Mouse (Mus musculus) heart, embryonic 14.5 days (tissue): ENCODE data around the gene S100a10. TPM values are rescaled to one million over a fixed set of nuclear protein-coding genes. Genes with fewer than 3 reads are reported as not detected.
A peak's percentile ranks its signal among the peaks of the same experiment; 100 is the strongest.

Experiments
- ATAC-seq: fragments of 200-750 bp; cut with Nextera tagmentation; 2 replicates; pipeline ENCODE4 v1.8.0; 2017; ENCODE audit warnings: low read depth, moderate TSS enrichment; ENCODE audit not compliant: insufficient number of reproducible peaks, insufficient read depth, low FRiP score
- H3K27ac ChIP-seq, 2 experiments: fragments of 200-500 bp in 1 of 2; fragments of 300-500 bp in 1 of 2; sonication (generic) in 1 of 2; replicated peaks in 1 of 2; 2 replicates each; pipeline ENCODE4 v1.5.1; 2012 to 2014; ENCODE audit warnings: low read depth in 2 of 2, low read length in 2 of 2, control low read depth in 1 of 2, mild to moderate bottlenecking in 1 of 2, mixed read lengths in 1 of 2; ENCODE audit not compliant: control insufficient read depth in 1 of 2, insufficient read depth in 1 of 2
- H3K27me3 ChIP-seq: fragments of 300-500 bp; sonication (generic); 2 replicates; pipeline ENCODE4 v1.6.1; 2014; ENCODE audit warnings: mild to moderate bottlenecking, low read length, control low read depth; ENCODE audit not compliant: control insufficient read depth, insufficient read depth
- H3K36me3 ChIP-seq: fragments of 300-500 bp; sonication (generic); 2 replicates; pipeline ENCODE4 v1.6.1; 2014; ENCODE audit warnings: mild to moderate bottlenecking, control low read depth, low read length, mixed read lengths; ENCODE audit not compliant: control insufficient read depth, insufficient read depth
- H3K4me1 ChIP-seq, 2 experiments: fragments of 200-500 bp in 1 of 2; fragments of 300-500 bp in 1 of 2; sonication (generic) in 1 of 2; 2 replicates each; pipeline ENCODE4 v1.6.1; 2012 to 2014; ENCODE audit warnings: low read length in 2 of 2, control low read depth in 1 of 2, mixed read lengths in 1 of 2; ENCODE audit not compliant: control insufficient read depth in 2 of 2, insufficient read depth in 2 of 2
- H3K4me2 ChIP-seq: fragments of 300-500 bp; sonication (generic); 2 replicates; pipeline ENCODE4 v1.6.1; 2014; ENCODE audit warnings: mild to moderate bottlenecking, low read length
- H3K4me3 ChIP-seq, 2 experiments: fragments of 200-500 bp in 1 of 2; fragments of 300-500 bp in 1 of 2; sonication (generic) in 1 of 2; 2 replicates each; pipeline ENCODE4 v1.5.1; 2012 to 2014; ENCODE audit warnings: low read length in 2 of 2, mild to moderate bottlenecking in 2 of 2, control low read depth in 1 of 2, low read depth in 1 of 2, moderate library complexity in 1 of 2; ENCODE audit not compliant: control insufficient read depth in 1 of 2, insufficient read depth in 1 of 2
- H3K9ac ChIP-seq: fragments of 300-500 bp; sonication (generic); 2 replicates; pipeline ENCODE4 v1.6.1; 2014; ENCODE audit warnings: mild to moderate bottlenecking, low read length
- H3K9me3 ChIP-seq: fragments of 300-500 bp; sonication (generic); 2 replicates; pipeline ENCODE4 v1.6.1; 2016; ENCODE audit warnings: low read length, control low read depth; ENCODE audit not compliant: control insufficient read depth
- WGBS: fragments of 180-500 bp; shearing (Covaris S2); extraction: QIAGEN DNeasy Blood & Tissue Kit; methylation state at CpG from one replicate; pipeline ENCODE4 v1.1.7; 2014; 5-methylcytosine and 5-hydroxymethylcytosine counted together
- polyA plus RNA-seq: library from polyadenylated mRNA; unstranded; fragments of >200 nt; fragmentation: Nextera tagmentation; extraction: Ambion mirVana; gene quantifications from 2 replicates; pipeline ENCODE4 v1.2.1, GENCODE M21; 2014

The S100a10 gene
- 211 and 238 TPM in 2 replicates for polyA plus RNA-seq

DNA sequence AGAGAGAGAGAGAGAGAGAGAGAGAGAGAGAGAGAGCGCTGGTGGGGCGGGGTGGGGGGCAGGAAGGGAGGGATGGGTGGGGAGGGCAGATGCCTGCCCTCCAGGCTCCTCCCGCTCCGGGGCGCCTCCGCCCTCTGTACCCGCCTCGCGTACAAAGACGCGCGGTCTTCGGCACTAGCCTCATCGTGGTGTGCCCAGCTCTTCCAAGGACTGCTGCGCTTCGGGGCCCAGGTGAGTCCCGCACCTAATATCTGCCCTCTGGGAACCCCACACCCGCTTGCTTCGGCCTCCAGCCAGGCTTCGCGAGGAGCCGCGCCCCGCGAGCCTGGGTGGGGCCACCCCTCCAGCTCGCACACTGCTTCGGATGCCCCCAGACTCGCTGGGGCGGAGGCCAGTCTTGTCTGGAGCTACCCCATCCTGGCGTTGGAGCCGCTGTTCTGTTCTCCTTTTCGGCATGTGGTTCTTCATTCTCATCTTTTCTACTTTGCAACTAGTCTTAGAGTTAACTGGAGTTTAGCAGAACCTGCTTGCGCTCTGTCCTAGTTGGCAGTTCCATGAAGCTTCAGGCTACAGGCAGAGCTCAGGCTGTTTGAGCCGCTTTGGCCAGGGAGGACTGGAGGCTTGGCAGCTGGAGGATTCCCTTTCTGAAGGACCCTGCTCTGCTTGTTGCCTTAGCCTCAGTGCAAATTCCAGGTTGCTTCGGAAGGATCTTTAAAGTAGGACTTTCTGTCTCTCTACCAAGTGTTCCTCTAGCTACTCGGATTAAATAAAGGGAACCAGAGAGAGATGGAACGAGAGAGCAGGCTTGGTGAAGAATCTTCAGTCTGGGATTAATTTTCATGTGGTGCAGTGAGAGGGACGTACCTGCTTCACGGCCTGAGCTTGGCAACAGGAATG lies at the start of gene S100a10:
TSS of gene S100a10 (plus strand) at position 100 of the 897 bp plus-strand sequence.
- WGBS: 1% methylated on average over 33 of the region's 39 CpGs
- ATAC-seq: peak; percentile 71

DNA sequence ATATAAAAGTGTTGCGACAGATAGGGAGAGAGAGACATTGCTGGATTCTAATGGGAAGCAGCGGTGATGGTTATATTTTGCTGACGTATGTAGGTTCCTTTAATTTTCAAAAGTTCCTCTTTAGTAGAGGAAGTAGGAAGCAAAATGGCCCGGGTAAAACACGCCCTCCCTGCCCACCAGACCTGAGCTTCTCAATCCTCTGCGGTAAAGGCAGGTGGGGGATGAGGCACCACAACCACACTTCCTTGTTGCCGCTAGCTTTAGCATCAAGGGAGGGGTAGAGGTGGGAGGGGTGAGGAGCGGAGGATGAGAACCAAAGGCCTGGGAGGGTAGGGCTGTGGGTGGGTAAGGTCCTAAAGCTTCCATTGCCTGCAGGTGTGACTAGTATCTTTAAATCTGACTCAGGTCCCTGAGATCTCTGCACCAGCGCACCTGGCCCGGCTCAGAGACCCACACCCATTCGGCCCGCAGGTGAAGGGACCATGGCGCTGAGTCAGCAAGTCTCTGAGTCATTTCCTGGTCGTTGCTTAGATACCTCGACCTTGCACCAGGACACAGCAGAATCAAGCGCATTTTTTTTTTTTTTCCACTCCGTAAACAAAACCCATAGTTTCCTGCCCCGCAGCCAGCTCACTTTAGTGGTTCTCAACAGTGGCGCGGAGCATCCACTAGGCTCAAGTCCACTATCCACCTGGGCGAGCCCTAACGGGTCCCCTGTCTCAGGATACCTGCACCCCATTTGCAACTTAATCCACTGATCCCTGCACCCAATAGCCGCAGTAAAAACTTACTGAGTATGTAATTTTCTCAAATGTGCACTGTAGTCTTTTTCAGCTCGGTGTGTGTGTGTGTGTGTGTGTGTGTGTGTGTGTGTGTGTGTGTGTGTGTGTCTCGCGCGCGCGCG lies 48.7 kb upstream of the S100a10 start:
- peak overlapping the region; percentile 44 for H3K4me2 ChIP-seq
- H3K9me3 ChIP-seq: no peaks in the 10 kb centered on the region
- H3K36me3 ChIP-seq: no peaks in the 10 kb centered on the region
- no peak overlapping the region for H3K4me3 ChIP-seq
- H3K27me3 ChIP-seq: no peaks in the 10 kb centered on the region
- ATAC-seq: no peak
- no peak overlapping the region for H3K9ac ChIP-seq
- no peak overlapping the region for H3K27ac ChIP-seq
- H3K4me1 ChIP-seq: no peaks in the 10 kb centered on the region; a peak in 1 of 4 replicates
- WGBS: 34% methylated on average over 30 of the region's 30 CpGs

More for the DNA sequence above, at the start of gene S100a10:
- Histone ChIP-seq H3K36me3 (0 out of 2 replicates have a peak, but pooled peaks cover 3% of the 10 kb centered on the region), H3K27me3 (no peaks in the 10 kb centered on the region), H3K9me3 (no peaks in the 10 kb centered on the region), H3K4me1 (peaks cover 7 to 30% of the 10 kb centered on the region in 2 experiments; a peak in 3 of 4 replicates), H3K4me3 (peak within 1 kb of the TSS; percentile 72 to 84), H3K4me2 (peak within 1 kb of the TSS; percentile 90), H3K27ac (peak within 1 kb of the TSS; percentile 78 to 82), H3K9ac (peak within 1 kb of the TSS; percentile 83)

DNA sequence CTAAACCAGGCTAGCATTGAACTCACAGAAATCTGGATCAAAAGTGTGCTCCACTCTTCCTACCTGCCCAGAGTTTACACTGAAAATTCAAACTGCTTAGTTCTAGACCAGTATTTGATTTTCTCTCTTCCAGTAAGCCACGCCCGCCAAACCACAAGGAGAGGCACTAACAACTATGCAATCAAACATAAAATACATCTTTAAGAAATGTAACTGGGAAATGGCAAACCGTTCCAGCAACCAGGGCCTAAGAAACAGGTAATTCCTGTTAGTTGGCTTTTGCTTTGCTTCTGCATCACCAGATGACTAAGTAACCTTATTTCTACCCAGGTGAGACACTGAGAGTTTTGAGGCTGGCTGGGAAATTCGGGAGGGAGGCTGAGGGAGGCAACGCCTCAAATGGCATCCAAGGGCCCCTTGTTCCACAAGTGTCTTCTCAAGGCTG lies 48.0 kb upstream of the S100a10 start:
- no peak overlapping the region for H3K27ac ChIP-seq
- no peaks in the 10 kb centered on the region for H3K27me3 ChIP-seq
- 68% methylated on average over 5 of the region's 5 CpGs for WGBS
- no peaks in the 10 kb centered on the region for H3K36me3 ChIP-seq
- no peaks in the 10 kb centered on the region for H3K9me3 ChIP-seq
- ATAC-seq: no peak
- no peak overlapping the region; the same call in 1 of the 2 replicates for H3K4me2 ChIP-seq
- no peak overlapping the region for H3K4me3 ChIP-seq
- no peaks in the 10 kb centered on the region; a peak in 1 of 4 replicates for H3K4me1 ChIP-seq
- H3K9ac ChIP-seq: no peak overlapping the region

DNA sequence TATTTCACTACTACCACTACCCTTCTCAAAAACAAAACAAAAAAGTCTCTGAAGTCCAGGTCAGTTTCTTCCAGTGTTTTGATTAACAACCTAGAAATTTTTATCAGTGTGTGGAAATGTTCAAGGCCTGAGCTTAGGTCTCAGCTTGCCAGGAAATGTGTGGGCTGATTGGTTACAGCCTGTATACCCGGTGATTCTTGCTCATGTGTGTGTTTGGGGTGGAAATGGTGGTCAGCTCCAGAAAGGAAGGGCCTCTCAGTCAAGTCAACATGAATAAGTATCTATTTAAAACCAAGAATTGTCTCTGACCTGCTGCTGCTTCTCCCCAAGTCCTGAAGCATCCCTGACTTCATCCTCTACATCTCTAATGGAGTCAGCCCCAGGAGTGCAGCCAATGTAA lies 45.6 kb upstream of the S100a10 start:
- Histone ChIP-seq H3K9me3 (no peaks in the 10 kb centered on the region), H3K4me2 (no peak overlapping the region), H3K9ac (no peak overlapping the region), H3K36me3 (no peaks in the 10 kb centered on the region), H3K4me3 (no peak overlapping the region), H3K4me1 (no peaks in the 10 kb centered on the region; a peak in 1 of 4 replicates), H3K27me3 (no peaks in the 10 kb centered on the region), H3K27ac (no peak overlapping the region)
- 41% methylated on average over 1 of the region's 1 CpGs for WGBS
- no peak for ATAC-seq

DNA sequence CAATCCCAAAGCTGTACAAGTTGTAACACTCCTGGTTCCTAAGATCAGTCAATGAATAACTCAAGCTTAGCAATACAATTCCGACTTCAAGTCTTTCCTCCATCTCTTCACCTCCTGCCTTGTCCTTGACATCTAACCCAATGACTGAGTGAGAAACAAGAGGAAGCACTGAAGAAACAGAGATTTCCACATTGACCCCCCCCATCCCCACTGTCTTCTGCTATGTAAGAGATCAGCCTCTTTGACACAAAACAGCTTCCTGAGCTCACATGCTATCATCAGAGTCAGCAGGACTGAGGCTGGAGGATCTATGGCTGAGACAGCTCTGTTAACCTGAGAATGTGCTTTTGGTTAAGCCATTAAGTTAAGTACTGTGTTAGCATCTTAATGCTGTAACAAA lies 43.8 kb upstream of the S100a10 start:
- H3K4me1 ChIP-seq: no peaks in the 10 kb centered on the region; a peak in 1 of 4 replicates
- no peaks in the 10 kb centered on the region for H3K9me3 ChIP-seq
- H3K4me2 ChIP-seq: no peak overlapping the region
- no peak for ATAC-seq
- no peaks in the 10 kb centered on the region for H3K36me3 ChIP-seq
- no peaks in the 10 kb centered on the region for H3K27me3 ChIP-seq
- 68% methylated on average over 1 of the region's 1 CpGs for WGBS
- H3K27ac ChIP-seq: no peak overlapping the region
- H3K9ac ChIP-seq: no peak overlapping the region
- no peak overlapping the region for H3K4me3 ChIP-seq

DNA sequence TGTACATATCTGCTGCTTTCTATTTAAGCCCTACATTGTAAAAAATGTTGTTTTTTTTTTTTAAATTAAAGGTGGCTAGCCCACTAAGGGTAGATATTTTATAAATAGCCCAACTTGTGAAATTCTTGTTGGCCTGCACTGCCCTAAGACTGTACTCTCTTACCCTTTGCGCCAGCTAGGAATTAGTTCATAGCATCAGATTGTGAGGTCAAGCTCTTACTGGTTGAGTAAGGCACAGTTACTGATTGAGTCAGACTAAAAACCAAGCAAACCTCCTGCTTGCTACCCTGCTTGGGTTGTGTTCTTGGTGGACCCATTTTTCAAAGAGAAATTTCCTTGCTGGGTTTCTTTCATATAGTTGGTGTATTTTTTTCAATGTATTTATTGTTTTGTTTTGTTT lies 43.1 kb upstream of the S100a10 start:
- WGBS: 90% methylated on average over 1 of the region's 1 CpGs
- Histone ChIP-seq H3K4me1 (no peaks in the 10 kb centered on the region), H3K9me3 (no peaks in the 10 kb centered on the region), H3K36me3 (no peaks in the 10 kb centered on the region), H3K27ac (no peak overlapping the region), H3K9ac (no peak overlapping the region), H3K4me3 (no peak overlapping the region), H3K27me3 (no peaks in the 10 kb centered on the region), H3K4me2 (no peak overlapping the region)
- no peak for ATAC-seq

DNA sequence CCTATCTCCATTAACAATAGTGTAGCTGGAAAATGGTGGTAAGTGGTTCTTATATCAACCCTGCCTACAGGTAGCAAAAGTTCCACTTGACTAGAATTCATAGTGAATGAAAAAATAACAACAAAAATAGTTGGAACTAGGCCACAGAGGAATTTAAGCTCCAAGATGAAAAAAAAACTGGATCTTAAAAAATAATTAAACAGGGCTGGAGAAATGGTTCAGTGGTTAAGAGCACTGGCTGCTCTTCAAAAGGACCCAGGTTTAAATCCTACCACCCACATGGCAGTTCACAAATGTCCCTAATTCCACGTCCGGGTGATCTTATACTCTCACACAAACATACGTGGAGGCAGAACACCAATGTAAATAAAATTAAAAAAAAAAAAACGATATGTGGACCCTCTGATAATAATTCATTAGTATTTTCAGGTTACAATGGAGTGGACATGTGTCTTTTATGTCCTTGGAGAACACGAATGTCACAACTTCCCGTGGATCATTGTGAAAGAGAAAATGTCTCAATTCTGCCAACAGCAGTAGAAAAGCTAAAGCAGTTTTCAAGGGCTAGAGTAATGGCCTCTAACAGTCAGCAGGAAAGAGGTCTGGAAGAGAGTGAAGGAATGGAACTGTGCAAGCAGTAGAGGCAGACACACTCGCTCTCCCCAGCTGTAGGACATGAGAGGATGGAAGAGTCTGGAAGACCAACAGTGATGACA lies 42.3 kb upstream of the S100a10 start:
- H3K4me3 ChIP-seq: no peak overlapping the region
- H3K4me2 ChIP-seq: no peak overlapping the region
- whole genome bisulfite sequencing: 79% methylated on average over 7 of the region's 7 CpGs
- H3K36me3 ChIP-seq: no peaks in the 10 kb centered on the region
- no peaks in the 10 kb centered on the region for H3K4me1 ChIP-seq
- H3K27me3 ChIP-seq: no peaks in the 10 kb centered on the region
- H3K27ac ChIP-seq: no peak overlapping the region
- H3K9me3 ChIP-seq: no peaks in the 10 kb centered on the region
- H3K9ac ChIP-seq: no peak overlapping the region
- no peak for ATAC-seq
